Mouse (Mus musculus) cerebellum, adult 9-11 months (tissue): ENCODE measurements around the gene Os9.
"Not testable (repeated sequence)": the region's sequence is repeated elsewhere in the genome, so short reads cannot be mapped to it uniquely, and the experiment has no call there.

Experiments used
- DNase-seq: peaks from one replicate; pipeline ENCODE4 v3.0.0; 2022

Gene Os9

DNA sequence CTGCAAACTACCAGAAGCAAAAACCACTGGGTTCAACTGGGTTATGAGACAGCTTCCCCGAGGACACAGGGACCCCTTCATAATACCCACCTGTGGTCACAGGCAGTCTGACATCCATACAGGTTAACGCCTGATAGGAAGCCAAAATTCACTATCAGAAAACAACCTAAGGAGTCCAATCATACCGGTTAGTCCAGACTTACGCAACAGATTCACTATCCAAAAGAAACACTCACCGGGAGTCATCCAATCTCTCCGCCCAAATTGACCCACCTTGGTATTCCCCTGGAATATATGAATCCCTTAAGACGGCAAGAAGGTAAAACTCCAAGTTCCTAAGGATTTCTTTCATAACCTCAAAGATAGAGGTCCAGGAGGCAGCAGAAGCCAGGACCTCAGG, 23.6 kb upstream of the Os9 start:
- no peak for DNase-seq

DNA sequence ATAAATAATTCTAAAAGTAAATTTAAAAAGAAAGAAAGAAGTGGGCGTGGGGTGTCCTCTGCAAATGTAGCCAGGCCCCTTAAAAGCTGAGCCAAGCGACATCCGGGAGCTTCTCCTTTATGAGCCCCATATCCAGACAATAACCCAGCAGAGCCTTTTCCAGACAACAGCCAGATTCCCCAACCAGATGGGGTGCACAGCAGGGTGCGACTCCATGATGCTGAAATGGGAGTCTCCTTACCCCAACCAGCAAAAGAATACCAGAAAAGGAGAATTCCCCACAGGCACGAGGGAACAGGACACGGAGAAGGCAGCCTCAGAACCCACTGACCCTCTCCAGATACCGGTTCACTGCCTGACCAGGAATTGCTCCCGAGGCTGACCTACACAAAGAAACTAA, 22.3 kb upstream of the Os9 start:
- peak; percentile 26 for DNase-seq

DNA sequence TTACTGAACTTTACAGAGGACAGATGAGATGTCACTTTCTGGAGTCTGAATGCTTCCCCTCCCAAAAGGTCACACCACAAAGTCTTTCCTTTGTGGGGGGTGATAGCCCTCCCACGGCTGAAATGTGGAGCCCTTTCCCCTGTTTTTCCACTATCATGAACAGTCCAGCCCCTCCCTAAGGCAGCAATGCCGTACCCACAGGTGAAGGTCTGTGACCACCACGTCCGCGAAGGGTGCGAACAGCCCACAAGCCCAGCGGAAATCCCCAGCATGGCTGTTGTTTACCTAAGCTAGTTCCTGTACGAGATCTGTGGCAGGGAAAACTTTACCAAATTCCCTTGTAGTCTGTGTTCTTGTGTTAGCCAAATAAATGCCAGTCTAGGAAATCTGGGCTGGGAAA, 20.6 kb upstream of the Os9 start:
- no peak for DNase-seq

DNA sequence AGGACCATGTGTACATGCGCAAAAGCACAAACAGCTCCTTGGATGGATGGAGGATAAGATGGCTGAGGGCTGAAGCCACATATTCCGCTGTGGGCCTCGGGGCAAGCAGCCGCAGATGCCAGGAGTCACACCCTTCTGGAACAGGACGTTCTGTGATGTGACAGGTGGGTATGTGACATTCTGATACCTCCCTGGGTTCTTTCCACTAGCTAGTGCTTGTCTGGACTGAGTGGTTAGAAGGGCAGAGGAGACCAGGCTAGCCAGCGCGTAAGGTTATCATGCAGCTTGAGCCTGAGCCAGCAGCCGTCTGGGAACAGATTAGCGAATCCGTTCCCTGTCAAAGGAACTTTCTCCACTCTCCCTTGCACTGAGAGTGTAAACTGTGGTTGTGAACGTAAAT, 20.0 kb upstream of the Os9 start:
- no peak for DNase-seq

DNA sequence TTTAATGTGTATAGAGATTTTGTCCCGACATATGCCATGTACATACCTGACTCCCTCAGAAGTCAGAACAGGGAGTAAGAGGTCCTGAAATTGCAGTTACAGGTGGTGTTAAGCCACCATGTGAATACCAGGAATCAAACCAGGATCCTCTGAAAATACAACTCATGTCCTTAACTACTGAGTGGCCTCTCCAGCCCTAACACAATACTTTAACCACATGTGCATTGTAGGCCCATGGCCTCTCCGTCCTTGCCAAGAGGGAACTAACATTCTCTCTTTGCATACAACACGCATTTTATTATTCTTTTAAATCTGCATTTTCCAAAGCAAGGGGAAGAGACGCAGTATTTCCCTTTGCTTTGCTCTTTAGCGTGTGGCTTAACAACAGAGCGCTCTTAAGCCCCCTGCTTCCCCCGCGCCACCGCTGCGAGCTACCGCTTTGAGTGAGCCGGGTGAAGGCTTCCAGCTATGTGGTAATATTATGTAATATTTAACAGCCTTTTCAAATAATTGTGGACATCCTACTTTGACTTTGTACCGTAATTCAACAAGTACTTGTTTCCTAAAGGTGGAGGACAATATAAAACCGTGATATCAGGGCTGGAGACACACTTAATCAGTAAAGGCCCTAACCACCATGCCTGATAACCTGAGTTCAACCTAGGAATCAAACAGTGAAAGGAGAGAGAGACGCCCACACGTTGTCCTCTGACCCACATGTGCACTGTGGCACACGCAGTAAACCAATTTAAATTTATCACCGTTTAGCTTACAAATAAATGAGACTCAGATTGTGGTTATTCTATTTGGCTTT, 17.6 kb upstream of the Os9 start:
- no peak for DNase-seq

DNA sequence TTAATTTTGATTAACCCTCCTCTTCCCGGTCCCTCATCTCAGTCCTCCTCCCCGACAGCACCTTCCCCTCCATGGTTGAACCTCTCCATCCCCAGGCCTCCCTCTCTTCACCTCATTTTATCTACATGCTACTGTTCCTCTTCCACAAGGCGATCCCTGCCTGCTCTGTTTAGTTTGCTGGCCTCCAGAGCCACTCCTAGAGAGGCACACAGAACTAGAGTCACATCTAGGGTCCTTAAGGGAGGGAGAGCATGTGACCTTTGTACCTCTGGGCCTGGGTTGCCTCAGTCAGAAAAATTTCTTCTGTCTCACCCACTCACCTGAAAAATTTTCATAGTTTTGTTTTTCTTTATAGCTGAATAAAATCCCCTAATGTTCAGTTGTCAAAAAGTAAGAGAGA, 17.0 kb upstream of the Os9 start:
- DNase-seq: no peak

DNA sequence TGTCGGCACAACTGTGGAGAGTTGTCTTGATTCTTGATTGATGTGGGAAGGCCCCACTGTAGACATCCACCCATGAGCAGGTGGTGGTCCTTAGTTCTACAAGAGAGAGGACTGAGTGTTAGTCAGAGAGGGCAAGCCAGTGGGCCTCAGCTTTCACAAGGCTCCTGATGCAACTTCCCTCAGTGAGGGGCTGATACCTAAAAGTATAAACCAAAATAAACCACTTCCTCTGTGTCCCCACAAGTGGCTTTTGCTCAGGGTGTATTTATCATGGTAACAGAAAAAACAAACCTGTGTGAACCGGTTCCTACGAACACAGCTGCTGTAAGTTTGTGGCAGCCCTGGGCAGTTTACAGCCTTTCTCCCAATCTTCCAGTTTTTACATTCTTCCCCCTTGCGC, 15.6 kb upstream of the Os9 start:
- no peak for DNase-seq

DNA sequence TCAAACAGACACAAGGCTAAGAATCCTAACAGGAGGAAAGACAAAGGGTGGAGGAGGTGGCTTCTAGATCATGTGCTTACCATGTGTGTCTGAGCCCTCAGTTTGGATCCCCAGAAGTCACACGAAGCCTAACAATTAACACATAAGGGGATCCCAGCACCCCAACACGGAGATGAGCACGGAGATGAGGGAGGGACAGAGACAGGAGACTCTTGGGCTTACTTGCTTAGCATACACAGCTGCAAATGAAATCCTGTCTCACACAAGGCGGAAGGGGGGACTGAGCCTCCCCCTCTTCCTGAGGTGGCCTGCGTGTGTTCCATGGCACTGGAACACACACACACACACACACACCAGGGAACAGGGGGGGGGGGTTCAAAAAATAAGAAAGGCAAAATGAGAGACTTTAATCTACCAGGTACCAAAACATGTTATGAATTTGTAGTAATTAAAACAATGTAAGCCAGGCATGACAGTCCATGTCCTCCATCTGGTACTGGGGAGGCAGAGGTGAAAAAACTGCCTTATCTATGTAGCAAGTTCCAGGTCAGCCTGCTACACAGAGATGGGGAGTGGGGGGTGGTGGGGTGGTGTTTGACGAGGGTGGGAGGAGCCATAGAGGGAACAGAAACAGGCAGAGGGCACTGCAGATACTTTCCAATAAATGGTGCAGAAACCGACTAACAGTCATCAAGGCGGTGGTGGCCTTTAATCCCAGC, 14.3 kb upstream of the Os9 start:
- DNase-seq: no peak

DNA sequence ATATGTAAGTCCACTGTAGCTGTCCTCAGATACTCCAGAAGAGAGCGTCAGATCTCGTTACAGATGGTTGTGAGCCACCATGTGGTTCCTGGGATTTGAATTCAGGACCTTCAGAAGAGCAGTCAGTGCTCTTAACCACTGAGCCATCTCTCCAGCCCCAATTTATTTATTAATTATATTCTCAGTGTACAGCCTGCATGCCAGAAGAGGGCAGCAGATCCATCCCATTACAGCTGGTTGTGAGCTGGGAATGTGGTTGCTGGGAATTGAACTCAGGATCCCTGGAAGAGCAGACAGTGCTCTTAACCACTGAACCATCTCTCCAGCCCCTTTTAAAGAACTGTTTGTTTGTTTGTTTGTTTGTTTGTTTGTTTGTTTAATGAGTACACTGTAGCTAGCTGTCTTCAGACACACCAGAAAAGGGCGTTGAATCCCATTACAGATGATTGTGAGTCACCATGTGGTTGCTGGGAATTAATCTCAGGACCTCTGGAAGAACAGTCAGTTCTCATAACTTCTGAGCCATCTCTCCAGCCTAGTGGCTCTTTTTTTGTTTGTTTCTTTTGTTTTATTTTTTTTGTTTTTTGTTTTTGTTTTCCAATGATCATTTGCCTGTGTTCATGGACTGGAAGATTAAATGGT, 13.6 kb upstream of the Os9 start:
- not testable (repeated sequence) for DNase-seq

DNA sequence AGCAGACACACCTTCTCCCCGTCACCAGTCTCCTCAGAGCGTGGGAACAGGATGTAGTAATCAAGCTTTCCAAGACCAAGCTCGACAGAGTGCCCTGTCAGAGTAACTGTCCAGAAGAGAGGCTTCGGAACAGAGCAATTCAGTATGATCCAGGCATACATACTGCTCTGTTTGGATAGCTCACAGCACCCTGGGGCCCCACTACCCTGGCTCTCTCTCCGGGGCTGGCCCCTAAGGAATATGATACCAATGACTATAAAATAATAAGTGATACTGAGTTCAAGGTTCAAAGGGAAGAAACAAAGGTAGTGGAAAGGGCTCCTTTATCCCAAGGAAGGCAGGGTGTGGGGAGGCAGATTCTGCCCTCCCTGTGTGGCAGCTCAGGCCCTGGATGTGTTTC, 11.5 kb upstream of the Os9 start:
- DNase-seq: no peak

DNA sequence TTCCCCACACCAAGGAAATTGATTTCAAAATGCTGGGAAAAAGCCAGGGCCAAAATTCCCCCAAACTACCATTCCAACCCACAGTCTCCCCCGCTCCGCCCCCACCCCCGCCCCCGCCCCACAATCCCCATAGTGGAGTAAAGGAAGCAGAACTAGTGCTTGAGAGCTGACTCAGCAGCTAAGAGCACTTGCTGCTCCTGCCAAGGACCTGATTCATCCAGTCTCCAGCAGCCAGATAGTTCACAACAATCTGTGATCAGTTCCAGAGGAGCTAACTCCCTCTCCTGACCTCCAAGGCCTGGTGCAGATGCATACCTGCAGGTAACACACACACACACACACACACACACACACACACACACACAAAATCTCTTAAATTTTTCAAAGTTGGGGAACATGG, 8.5 kb upstream of the Os9 start:
- DNase-seq: no peak

DNA sequence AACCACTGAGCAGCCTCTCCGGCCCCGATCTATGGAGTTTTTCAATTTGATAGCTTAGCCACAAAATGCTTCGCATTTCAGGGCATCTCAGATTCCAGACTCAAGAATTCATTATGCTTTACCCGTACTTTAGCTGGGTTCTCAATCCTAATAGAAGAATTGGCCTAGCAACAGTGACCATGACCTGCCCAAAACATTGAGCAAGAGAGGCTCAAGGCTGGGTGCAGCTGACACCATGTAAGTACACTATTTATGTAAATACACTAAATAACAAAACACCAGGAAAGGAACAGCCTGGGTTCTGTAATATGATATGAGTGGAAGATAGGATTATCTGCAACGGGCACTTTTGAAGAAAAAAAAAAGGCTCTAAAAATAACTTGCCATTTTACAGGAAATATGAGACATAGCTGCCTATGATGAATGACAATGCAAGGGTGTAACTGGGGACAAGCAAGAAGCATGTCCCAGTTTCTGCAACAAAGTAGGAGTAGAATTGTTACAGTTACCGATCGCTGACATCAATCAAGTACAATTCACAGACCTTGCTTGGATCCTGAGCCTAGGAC, 6.9 kb upstream of the Os9 start:
- DNase-seq: no peak

DNA sequence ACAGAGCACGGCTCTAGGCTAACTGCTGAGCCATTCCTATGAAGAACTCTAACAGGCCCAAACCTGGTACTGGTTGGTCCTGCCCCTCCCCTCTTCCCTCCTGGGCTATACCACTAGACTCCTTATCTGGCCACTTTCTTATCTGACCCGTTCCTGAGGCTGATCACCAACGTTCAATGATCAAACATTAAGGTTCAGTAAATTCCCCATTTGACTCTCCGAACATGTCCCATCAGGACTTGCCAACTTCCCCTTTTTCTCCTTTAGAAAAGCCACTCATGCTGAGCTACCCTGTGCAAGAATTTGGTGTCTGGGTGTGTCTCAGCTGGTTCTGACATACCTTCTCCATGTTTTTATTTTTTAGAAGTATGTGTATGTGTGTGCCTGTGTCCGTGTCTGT, 5.6 kb upstream of the Os9 start:
- no peak for DNase-seq

DNA sequence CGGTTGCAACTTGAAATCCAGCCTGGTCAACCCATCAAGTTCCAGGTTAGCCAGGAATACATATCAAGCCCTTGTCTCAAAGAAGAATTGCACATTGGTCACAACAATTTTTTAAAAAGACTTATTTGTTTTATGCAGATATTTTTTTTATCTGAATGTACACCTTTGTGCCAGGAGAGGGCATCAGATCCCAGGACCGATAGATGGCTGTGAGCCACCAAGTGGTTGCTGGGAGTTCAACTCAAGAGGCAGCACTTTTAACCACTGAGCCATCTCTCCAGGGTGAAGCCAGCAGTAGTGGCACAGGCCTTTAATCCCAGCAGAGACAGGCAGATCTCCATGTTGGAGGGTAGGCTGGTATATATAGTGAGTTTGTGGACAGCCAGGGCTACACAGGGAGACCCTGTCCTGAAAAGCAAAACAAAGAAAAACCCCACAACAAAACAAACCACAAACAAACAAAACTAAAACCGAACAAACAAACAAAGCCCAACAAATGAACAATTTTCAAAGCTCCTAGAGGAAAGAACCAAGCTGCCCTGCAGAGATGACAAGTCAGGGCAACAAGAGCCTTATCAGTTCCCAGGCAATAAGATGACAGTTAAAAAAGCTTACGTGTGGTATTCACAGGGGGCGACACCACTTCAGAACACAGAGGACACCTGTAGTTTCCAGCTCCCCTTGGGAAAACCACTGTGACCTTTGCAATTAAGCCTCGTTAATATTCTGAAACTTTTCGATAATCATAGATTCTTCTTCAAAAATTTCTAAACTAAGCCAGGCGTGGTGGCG, 4.5 kb upstream of the Os9 start:
- peak; percentile 39 for DNase-seq

DNA sequence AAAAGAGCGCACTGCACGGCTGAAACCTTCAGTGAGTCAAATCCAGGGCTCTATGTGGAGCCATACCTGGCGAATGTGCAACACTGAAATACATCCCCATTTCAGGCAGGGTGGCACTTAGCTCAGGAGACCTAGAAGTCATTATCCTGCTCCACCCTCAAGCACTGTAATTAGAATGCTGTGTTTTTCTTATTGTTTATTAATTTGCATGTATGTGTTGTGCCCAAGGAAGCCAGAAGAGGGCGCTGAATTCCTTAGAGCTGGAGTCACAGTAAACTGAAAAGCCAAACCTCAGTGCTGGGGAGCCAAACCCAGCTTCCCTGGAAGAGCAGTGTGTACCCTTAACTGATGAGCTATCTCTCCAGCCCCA, 2.5 kb upstream of the Os9 start:
- peak; percentile 85 for DNase-seq

DNA sequence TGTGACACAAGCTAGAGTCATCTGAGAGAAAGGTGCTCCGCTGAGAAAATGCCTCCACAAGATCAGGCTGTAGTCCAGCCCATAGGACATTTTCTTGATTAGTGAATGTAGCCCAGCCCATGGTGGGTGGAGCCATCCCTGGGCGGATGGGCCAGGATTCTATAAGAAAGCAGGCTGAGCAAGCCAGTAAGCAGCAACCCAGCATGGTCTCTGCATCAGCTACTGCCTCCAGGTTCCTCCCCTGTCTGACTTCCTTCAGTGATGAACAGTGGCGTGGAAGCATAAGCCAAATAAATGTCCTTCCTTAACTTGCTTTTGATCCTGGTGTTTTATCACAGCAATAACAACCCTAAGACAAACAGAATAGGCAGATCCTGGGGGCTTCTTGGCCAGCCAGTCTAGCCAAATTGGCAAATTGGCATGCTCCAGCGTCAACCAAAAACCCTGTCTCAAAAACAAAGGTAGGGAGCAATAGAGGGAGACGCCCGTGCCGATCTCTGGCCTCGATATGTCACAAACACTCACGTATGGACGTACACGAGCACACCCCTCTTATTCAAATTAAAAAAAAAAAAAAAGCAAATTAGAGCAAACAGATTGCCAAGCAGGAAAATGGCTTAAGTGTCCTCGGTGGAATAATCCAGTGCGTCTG, 2.0 kb upstream of the Os9 start:
- peak; percentile 79 for DNase-seq

DNA sequence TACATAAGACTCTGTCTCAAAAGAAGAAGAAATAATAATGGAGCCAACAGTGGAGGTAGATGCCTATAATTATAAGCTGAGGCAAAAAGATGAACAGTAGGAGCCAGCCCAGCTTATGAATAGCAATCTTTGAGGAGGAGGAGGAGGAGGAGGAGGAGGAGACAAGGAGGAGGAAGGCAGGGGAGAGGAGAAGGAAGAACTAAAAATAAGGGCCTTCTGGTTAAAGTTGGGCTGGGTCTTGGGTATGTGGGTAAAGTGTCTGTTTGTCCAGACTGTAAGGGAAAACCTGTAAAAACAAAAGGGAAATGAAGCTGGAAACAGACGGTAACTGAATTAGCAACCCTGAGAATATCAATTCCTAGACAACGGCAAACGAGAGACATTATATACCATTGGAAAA, 1.1 kb upstream of the Os9 start:
- DNase-seq: no peak

DNA sequence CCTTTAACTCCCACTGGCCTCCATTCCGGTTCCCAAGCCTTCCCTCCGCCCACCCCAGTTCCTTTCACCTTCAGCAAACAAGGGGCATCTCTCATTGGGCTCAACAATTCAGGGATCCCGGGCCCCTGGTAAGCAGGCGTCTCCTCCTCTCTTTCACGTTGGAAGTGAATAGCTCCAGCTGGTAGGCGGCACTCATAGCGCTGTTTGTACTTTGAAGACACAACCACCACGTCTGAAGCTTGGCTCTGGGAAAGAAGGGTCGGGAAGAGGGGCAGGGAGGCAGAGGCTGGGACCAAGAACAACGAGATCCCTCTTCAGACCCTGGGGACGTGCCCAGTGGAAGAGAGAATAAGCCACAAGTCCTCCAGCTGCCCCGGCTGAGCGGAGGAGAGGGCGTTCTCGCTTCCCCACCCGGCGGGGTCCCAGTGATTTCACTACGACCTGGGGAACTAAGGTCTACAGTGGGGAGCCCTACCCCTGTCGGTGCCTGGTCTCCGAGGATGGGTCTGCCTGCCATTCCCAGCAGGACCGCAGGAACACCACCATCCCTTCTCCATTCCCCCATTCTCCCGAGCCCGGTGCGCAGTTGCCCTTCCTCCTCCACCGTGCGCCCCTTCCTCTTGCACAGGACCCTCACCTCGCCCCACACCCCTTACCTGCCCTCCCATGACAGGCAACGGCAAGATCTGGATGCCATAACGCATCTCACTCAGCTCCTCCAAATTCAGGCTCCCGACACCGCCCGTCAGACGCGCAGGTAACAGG, 448 bp downstream of the Os9 start:
- DNase-seq: no peak

DNA sequence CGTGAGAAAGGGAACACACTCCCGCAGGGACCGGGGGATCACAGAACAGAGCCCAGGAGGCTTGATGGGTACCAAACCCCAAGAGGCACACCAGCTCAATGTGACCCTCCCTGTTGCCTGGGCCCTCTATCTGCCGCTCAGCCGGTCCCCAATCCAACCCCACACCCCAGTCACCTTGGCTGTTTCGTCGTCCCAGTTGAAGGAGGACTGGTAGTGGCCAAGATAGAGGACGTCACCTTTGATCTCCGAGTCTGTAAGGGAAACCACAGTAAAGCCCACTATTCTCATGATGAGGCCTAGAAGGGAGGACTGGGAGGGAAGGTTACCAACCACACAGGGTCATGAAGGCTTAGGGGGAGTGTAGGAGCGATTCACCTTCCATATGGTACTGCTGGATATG, 1.7 kb downstream of the Os9 start:
- DNase-seq: peak; percentile 41

DNA sequence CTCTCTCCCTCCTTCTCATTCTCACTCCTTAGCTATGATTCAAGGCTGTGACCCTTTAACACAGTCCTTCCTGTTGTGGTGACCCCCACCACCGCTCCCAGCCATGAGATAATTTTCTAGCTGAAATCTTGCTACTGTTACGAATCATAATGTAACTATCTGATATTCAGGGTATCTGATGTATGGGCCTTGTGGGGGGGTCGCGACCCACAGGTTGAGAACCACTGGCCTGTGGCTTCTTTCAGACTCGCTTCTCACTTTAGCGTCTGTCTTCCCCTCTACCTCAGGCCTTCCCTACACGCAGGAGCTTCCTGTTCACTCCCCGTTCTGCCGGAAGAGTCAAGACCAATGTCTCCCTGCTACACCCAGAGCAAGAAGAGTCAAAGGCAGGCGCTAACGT, 2.5 kb downstream of the Os9 start:
- DNase-seq: no peak

DNA sequence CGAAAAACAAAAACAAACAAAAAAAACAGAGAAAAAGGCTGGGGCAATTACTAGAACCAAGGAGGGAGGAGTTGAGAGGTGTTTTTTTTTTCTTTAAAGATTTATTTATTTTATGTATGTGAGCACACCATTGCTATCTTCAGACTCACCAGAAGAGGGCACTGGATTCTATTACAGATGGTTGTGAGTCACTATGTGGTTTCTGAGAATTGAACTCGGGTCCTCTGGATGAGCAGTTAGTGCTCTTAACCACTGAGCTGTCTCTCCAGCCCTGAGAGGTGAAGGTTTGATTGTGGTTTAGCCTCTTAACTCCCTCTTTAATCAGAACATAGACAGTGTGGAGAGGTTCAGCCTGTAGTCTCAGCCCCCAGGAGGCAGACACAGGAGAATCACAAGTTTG, 5.9 kb downstream of the Os9 start:
- DNase-seq: no peak

DNA sequence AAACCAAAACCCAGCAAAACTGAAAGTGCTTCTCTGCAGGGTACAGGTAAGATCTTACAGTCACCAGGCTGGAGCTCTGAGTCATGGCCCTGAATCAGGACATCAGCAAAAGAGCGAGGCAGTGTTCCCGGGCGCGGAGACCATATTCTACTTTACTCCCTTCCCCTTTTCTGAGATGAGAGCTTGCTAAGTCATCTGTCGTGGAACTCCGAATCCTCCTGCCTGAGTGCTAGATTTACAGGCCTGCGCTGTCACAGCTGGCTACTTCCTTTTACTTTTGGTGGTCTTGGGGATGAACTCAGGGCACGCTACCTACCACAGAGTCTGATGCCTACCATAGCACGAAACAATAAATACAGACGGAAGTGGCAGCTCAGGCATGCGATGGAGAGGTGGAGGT, 6.5 kb downstream of the Os9 start:
- no peak for DNase-seq
